In genomic region chr15:25764653-25765352, GRCm38 (mm10) we compare ENCODE assay signal across 7 mouse cellular contexts.
A peak's percentile ranks its signal among the peaks of the same experiment; 100 is the strongest.
DNase-seq lines count a peak whose midpoint lies in the region; ATAC-seq and TF ChIP-seq lines count a peak whose summit lies in the region.

No protein-coding gene starts in this region.

- no peak for DNase-seq in liver, embryonic 13.5 days
- DNase-seq in liver, postnatal 0 days = no peak
- DNase-seq in embryonic facial prominence, embryonic 14.5 days (ENCODE audit: low spot score) = no peak
- no peak for DNase-seq in heart, postnatal 0 days (ENCODE audit: low spot score)
- DNase-seq in midbrain, postnatal 0 days (ENCODE audit: low spot score) = no peak
- no peak for DNase-seq in cerebellum, adult 8-10 months
- DNase-seq in gastrocnemius, postnatal 36 days = no peak

- 0 out of 2 replicates have a peak, but pooled peaks cover 3% of the 10 kb centered on the region for H3K36me3 ChIP-seq in liver, embryonic 13.5 days
- 0 out of 2 replicates have a peak, but pooled peaks cover 2% of the 10 kb centered on the region for H3K36me3 ChIP-seq in liver, postnatal 0 days (replicated peaks; ENCODE audit: insufficient read depth, low read length)
- no peaks in the 10 kb centered on the region for H3K36me3 ChIP-seq in embryonic facial prominence, embryonic 14.5 days (ENCODE audit: control insufficient read depth, insufficient read depth, low read length)
- no peaks in the 10 kb centered on the region for H3K36me3 ChIP-seq in heart, postnatal 0 days (replicated peaks; ENCODE audit: control insufficient read depth, insufficient read depth, low read length)
- H3K36me3 ChIP-seq in midbrain, postnatal 0 days (ENCODE audit: insufficient read depth, low read length) = no peaks in the 10 kb centered on the region

- ATAC-seq in liver, embryonic 13.5 days (ENCODE audit: low read depth) = 0 out of 2 replicates have a peak, but pooled peaks have one; percentile 12
- no peak for ATAC-seq in liver, postnatal 0 days
- no peak for ATAC-seq in embryonic facial prominence, embryonic 14.5 days (ENCODE audit: low read depth)
- peak; percentile 27; the same call in 1 of the 2 replicates for ATAC-seq in heart, postnatal 0 days (ENCODE audit: insufficient read depth, low read depth)
- no peak for ATAC-seq in midbrain, postnatal 0 days (ENCODE audit: low FRiP score)

- intact Hi-C loops in gastrocnemius, postnatal 36 days (cut with DNase I) = no loop called here

- WGBS in liver, embryonic 13.5 days (ENCODE audit: insufficient replicate concordance) = 55% methylated on average over 13 of the region's 13 CpGs
- 62% methylated on average over 13 of the region's 13 CpGs for WGBS in liver, postnatal 0 days (ENCODE audit: insufficient replicate concordance)
- 77% methylated on average over 13 of the region's 13 CpGs for WGBS in embryonic facial prominence, embryonic 14.5 days
- 65% methylated on average over 13 of the region's 13 CpGs for WGBS in heart, postnatal 0 days
- WGBS in midbrain, postnatal 0 days = 69% methylated on average over 13 of the region's 13 CpGs

- TF ChIP-seq CTCF in liver, postnatal 0 days (IDR thresholded peaks at IDR 0.05; ENCODE audit: low read depth) = no peak
- TF ChIP-seq CTCF in heart, postnatal 0 days (IDR thresholded peaks at IDR 0.05; ENCODE audit: low read depth) = no peak
- TF ChIP-seq CTCF in midbrain, postnatal 0 days (IDR thresholded peaks at IDR 0.05) = no peak

- no peak overlapping the region for H3K4me2 ChIP-seq in liver, embryonic 13.5 days
- H3K4me2 ChIP-seq in liver, postnatal 0 days (ENCODE audit: low read depth, low read length) = no peak overlapping the region
- H3K4me2 ChIP-seq in embryonic facial prominence, embryonic 14.5 days (ENCODE audit: low read depth, low read length) = no peak overlapping the region
- no peak overlapping the region for H3K4me2 ChIP-seq in heart, postnatal 0 days (ENCODE audit: low read depth, low read length)
- H3K4me2 ChIP-seq in midbrain, postnatal 0 days (ENCODE audit: low read depth, low read length, poor library complexity, severe bottlenecking) = no peak overlapping the region

- no peaks in the 10 kb centered on the region for H3K9me3 ChIP-seq in liver, embryonic 13.5 days (replicated peaks)
- no peaks in the 10 kb centered on the region for H3K9me3 ChIP-seq in liver, postnatal 0 days (ENCODE audit: low read length)
- no peaks in the 10 kb centered on the region for H3K9me3 ChIP-seq in embryonic facial prominence, embryonic 14.5 days (ENCODE audit: control insufficient read depth, low read length)
- H3K9me3 ChIP-seq in heart, postnatal 0 days (replicated peaks; ENCODE audit: control insufficient read depth, low read length) = no peaks in the 10 kb centered on the region
- H3K9me3 ChIP-seq in midbrain, postnatal 0 days (ENCODE audit: low read length) = no peaks in the 10 kb centered on the region

- H3K4me3 ChIP-seq in liver, embryonic 13.5 days (replicated peaks) = no peak overlapping the region
- H3K4me3 ChIP-seq in liver, postnatal 0 days (ENCODE audit: low read depth, low read length) = no peak overlapping the region
- no peak overlapping the region for H3K4me3 ChIP-seq in embryonic facial prominence, embryonic 14.5 days (ENCODE audit: low read depth, low read length)
- H3K4me3 ChIP-seq in heart, postnatal 0 days (ENCODE audit: low read depth, low read length) = no peak overlapping the region
- H3K4me3 ChIP-seq in midbrain, postnatal 0 days (ENCODE audit: low read depth, low read length) = no peak overlapping the region

- TF ChIP-seq EP300 in liver, postnatal 0 days (IDR thresholded peaks at IDR 0.05; ENCODE audit: low read depth) = no peak
- no peak for TF ChIP-seq EP300 in heart, postnatal 0 days (IDR thresholded peaks at IDR 0.05; ENCODE audit: low read depth)

- no peak overlapping the region for H3K9ac ChIP-seq in liver, embryonic 13.5 days
- no peak overlapping the region for H3K9ac ChIP-seq in liver, postnatal 0 days (replicated peaks)
- H3K9ac ChIP-seq in embryonic facial prominence, embryonic 14.5 days (ENCODE audit: low read depth, low read length) = no peak overlapping the region
- H3K9ac ChIP-seq in heart, postnatal 0 days (replicated peaks; ENCODE audit: low read depth, low read length) = no peak overlapping the region
- no peak overlapping the region for H3K9ac ChIP-seq in midbrain, postnatal 0 days (replicated peaks; ENCODE audit: low read length, poor library complexity, severe bottlenecking)

- peaks cover 11% of the 10 kb centered on the region for H3K4me1 ChIP-seq in liver, embryonic 13.5 days (replicated peaks)
- H3K4me1 ChIP-seq in liver, postnatal 0 days (ENCODE audit: insufficient read depth) = peaks cover 2% of the 10 kb centered on the region; the same call in 1 of the 2 replicates
- H3K4me1 ChIP-seq in embryonic facial prominence, embryonic 14.5 days (ENCODE audit: control insufficient read depth, insufficient read depth, low read length) = peaks cover 36% of the 10 kb centered on the region
- H3K4me1 ChIP-seq in heart, postnatal 0 days (ENCODE audit: control insufficient read depth, insufficient read depth) = peaks cover 31% of the 10 kb centered on the region
- peaks cover 12% of the 10 kb centered on the region for H3K4me1 ChIP-seq in midbrain, postnatal 0 days (ENCODE audit: insufficient read depth, low read length)

- no peak overlapping the region for H3K27ac ChIP-seq in liver, embryonic 13.5 days
- no peak overlapping the region for H3K27ac ChIP-seq in liver, postnatal 0 days (ENCODE audit: low read depth)
- peak overlapping the region; percentile 21; the same call in 1 of the 2 replicates for H3K27ac ChIP-seq in embryonic facial prominence, embryonic 14.5 days (replicated peaks; ENCODE audit: low read depth, low read length)
- 0 out of 2 replicates have a peak overlapping the region, but pooled peaks have one; percentile 33 for H3K27ac ChIP-seq in heart, postnatal 0 days (ENCODE audit: low read depth)
- 0 out of 2 replicates have a peak overlapping the region, but pooled peaks have one; percentile 7 for H3K27ac ChIP-seq in midbrain, postnatal 0 days (ENCODE audit: low read depth, low read length)

- no peaks in the 10 kb centered on the region for H3K27me3 ChIP-seq in liver, embryonic 13.5 days
- H3K27me3 ChIP-seq in liver, postnatal 0 days (ENCODE audit: insufficient read depth, low read length) = no peaks in the 10 kb centered on the region
- H3K27me3 ChIP-seq in embryonic facial prominence, embryonic 14.5 days (replicated peaks; ENCODE audit: control insufficient read depth, insufficient read depth, low read length) = no peaks in the 10 kb centered on the region
- no peaks in the 10 kb centered on the region for H3K27me3 ChIP-seq in heart, postnatal 0 days (ENCODE audit: control insufficient read depth, insufficient read depth, low read length)
- H3K27me3 ChIP-seq in midbrain, postnatal 0 days (ENCODE audit: insufficient read depth, low read length) = no peaks in the 10 kb centered on the region

Comparison
In these comparisons a context has a peak if more than half of its experiments do, and no peak if none do; other contexts are left out.
1. ATAC-seq: peak in liver, embryonic 13.5 days (single experiment) and heart, postnatal 0 days (single experiment); none in liver, postnatal 0 days (single experiment), embryonic facial prominence, embryonic 14.5 days (single experiment) and midbrain, postnatal 0 days (single experiment).
2. H3K27ac ChIP-seq: peak in embryonic facial prominence, embryonic 14.5 days (single experiment), heart, postnatal 0 days (single experiment) and midbrain, postnatal 0 days (single experiment); none in liver, embryonic 13.5 days (single experiment) and liver, postnatal 0 days (single experiment).